Mouse (Mus musculus): ENCODE measurements at regions not wholly inside any gene's neighbourhood (a gene's known extent, or its start where the extent isn't known, plus 50 kb on each side); places are given as distances from the start of the nearest gene placed in this dataset.

DNA sequence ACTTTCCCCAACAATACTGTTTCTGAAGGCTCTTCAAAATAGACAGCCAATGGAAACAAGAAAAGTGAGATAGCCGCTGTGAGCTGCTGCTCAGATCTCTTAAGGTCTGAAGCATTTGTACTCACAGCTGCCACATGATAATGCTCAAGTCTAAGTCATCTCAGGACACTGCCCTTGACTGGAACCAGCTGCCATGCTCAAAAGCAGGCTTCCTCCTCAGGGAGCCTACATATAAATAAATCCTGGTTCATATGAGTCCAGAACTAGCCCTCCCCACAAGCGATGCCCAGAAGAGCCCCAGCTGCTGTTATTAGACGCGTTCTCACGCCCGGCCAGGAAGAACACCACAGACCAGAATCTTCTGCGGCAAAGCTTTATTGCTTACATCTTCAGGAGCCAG is 304.9 kb upstream of the Negr1 start:
- DNase-seq = peak; percentile 13

DNA sequence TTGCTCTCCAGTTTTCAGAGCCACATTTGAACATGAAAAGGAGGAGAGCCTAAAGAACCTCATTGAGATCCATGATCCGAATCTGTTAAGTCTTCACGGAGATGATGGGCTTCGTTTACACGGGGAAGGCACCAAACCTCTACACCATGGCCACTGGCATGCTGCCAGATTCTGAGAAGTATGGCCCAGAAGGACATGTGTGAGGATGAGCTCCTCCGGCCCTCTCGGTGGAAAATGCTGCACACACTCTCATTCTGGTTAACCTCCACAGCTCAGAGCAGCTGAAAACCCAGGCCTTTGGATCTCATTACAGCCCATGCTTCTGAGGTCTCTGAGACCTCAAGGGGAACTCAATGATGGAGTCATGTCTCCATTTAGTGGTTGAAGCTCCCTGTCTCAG is 296.9 kb upstream of the Negr1 start:
- DNase-seq = no peak

DNA sequence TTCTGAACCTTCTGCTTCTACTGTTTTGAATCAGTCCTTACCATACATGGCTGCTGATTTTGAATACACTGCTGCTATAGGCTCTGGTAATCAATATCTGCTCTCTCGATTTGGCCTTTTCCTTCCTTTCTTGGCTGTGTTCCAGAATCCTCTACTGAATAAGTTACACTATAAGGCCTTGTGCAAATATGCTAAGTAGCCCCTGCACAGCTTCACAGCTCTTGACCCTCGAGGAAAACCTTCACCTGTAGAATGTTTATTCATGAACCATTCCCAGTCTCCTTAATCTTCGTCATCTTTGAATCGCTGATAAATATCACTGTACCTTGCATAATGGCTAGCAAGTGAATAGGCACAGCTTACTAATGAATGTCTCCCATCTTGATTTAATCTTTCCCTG is 293.9 kb upstream of the Negr1 start:
- DNase-seq = no peak

DNA sequence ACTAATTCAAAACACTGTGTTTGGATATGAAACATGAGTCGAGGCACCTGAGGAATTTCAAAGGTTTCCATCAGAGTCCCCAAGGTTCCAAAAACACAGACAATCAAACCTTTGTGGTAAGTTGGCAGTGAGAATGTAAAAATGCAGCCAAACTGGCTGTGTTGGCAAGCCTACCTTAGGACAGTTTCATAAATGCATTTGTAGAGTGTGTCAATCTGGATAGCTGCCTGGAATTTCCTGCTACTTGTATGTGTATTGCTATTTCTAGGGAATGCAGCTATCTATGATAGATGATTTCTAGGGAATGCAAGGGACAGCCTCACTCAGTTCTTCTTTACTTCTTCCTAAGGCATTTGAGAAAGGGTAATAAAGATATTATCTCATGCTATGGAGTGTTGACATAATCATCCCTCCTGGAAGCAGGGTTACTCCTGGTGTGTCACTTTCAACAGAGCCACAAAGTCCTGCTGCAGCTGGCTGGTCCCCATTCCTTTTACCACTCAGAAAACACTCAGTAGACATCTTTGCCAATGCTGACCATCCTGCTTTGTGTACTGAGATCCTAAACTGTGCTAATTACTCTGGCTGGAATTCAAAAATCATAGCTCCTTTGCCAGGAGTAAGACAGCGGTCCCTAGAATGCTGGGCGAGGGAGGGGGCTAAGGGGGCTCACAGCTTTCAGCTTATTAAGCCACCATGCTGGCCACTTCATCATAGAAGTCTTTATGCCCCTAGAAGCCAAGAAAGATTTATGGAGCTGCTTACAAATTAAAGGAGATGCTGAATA is 261.4 kb upstream of the Negr1 start:
- DNase-seq = no peak

DNA sequence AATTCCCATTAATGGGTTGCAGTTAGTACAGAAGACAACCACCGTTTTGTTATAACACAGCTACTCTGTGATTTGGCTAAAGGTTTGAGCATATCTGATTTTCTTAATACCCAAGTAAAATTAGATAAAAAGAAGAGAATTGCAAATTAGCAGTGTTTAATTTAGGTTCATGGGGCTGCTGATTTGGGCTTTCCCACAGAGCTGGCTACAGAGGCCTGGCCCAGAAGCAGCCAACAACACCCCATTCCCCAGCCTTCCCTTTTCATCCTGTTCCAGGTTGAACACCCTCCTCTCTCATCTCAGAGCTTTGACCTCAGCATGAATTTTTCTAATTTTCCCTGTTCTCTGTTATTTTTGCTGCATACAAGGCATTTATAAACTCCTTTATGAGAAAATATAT is 260.3 kb upstream of the Negr1 start:
- no peak for DNase-seq

DNA sequence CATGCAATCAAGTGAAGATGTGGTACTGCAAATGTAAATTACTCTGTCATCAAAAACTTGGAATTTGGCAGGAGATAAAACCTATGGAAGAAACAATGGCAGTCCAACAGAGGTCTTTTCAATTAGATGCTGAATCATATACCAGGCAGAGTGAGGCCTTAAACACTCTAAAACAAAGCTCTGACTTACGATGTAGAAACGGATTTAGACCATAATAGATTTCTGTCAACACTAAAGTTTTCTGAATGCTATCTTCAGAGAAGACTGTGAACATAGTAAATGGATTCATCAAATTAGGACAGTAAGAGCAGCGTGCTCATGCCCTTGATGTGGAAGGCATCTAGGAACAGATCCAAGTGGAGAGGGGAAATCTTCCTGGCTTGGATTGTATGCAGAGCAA is 259.8 kb upstream of the Negr1 start:
- no peak for DNase-seq

DNA sequence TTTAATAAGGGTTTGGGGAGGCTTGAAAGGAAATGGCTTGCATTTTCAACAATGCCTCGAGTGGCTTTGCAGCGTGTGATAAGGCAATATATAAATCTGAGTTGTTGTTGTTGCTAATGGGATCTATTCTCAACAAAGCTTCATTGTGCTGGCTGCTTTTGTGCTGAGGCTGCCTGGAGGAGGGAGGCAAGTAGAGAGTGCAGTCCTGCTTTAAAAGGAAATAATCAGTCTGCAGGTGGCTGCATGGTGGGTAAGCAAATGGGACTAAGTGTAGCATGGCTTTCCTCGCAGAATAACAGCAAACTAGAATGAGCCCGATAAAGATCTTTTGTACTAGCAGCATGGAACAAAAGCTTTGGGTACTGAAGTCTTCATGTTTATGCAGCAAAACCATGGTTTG is 257.4 kb upstream of the Negr1 start:
- no peak for DNase-seq

DNA sequence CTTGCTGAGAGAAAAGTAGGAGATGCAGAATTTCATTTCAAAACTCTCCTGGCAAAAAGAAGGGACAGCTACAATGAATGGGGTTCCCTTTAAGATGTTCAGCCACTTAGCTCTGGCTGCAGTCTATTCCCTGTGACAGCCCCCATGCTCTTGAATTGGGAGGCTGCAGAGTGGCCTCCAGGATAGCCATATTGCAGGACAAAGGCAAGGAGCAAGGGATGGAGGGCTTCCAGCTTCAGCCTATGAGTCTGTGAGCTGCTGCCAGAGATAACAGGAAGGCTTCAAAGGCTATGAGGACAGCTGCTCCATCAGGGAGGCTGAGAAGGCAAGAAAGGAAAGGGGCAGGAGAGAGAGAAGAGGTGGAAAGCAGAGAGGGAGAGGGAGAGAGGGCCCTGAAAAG is 256.5 kb upstream of the Negr1 start:
- DNase-seq = no peak

DNA sequence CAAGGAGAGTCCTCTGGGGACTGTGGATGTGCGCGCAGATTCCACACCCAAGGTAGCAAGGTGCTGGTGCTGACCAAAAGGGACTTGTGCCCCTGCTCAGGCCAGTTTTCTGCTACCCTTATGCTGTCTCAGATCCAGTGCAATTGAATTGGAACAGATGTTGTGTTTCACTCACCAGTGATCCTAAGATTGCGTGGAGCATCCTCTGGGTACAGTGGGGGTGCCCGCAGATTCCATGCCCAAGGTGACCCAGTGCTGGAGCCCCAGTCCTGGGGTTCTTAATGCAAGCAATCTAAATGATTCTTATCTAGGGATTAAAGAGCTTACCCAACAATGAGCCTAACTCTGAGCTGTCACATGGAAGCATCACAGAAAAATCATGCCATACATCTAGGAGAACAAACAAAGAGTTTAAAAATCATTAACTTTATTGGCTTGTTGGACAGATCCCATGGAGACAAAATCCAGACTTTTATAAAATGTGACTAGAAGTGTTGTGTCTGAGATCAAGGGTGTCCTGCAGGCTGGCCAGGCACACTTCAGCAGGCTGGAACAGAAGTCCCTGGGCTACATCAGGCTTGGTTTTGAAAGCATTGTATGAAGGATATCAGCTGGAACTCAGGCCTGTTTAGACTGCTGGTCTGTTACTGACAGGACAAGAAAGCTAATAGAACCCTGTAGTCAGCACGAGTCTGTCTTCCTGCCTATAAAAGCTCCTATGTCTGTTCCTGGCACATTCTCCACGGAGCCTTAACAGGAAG is 226.4 kb upstream of the Negr1 start:
- no peak for DNase-seq

DNA sequence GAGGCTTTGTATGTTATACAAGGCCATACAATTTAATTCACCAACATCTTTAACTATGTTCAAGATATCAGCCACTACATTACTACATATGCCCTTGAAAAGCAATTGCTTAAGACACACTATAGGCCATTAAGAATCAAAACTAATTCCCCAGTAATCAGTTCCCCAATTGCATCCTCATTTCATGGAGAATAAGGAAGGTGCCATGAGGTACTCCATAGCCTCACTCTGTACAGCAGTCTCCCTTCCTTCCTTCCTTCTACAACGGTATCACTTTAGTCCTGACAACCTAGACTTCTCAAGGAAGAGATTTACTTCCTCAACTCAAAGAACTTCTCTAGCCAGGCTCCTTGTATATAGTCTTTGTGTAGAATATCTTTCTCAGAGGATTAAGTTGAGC is 220.1 kb upstream of the Negr1 start:
- no peak for DNase-seq

DNA sequence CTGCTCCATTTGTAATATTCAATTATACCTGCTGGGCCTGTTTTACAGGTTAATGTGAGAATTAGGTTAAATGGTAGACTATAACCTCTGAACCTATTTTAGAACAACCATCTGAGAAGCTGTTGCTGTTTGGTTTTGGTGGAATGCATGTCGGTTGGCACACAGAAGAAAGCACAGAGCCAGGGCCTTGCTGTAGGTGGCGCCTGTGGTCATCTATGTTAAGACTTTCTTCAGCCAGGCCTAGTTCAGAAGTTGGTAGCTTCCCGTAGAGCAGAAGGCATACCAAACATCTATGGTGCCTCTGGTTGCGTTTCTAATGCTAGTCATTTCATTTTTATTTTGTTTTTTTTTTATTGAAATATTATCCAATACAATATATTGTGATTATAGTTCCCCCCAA is 209.9 kb upstream of the Negr1 start:
- no peak for DNase-seq

DNA sequence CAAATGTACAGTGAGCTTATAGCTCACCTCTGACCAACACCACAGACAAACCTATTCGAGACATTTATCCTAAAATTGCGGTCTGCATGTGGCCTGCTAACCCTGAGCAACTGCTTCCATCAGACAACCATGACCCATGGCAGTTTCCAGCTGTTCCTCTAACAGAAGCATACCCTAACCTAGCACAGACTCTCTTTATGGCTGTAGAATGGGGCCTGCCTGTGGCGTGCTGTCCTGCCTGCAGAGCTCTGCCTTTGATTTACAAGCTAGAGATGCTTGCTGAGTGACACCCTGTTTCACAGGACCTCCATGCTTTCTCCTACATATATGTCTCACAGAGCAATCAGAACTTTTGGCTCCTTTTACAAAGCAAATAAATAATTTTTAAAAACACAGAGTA is 208.2 kb upstream of the Negr1 start:
- DNase-seq = no peak

DNA sequence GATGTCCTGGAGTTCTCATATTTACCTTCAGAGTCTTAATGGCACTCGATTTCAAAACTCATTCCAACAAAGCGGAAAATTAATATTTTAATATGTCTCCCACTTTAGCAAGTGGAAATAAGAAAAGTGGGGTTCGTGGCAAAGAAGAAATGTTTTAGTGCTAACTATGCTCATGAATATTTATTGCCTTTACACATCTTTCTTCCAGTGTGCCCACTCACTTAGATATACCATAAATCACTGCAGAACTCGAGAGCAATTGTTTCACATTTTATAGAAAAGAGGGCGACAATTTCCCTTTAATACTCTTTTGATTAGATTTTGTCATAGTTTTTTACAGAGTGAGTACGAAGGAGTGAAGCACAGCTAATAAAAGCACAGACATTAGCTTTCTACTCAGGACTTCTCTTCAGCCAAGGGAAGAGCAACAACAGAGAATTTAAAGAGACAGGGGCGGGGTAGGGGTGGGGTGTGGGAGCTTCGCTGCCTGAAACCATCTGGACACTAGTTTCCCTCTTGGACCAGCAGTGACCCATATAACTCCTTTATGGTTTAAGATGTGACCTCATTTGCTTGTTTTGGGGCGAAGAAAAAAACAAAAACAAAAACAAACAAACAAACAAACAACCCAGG is 207.6 kb upstream of the Negr1 start:
- no peak for DNase-seq

DNA sequence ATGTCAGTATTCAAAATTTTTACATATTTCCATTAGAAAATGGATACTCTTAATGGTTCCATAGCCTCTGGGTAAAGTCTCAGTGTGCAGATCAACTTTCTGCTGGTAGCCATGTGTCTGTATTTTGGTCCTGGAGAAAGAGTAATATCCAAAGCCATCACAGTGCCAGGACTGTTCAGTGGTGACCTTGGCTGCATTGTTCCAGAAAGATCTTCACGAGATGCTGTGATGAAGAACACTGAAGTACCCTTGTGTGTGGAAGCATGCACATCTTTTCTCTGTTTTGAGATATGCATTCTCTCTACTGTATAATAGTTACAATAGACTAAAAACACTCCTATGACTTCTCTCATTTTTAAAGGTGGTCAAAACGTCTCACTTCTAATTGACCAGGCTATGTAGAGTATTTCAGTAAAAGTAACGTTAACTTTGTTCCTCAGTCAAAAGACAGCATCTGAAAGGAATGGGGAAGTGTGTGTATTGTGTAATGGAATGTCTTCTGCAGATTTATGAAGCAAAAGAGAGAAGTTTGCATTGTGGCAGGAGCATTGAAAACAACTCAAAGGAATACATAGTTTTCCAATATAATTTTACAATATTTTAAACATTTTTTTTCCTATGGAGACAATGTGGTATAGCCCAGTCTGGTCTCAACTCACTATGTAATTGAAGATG is 192.8 kb upstream of the Negr1 start:
- DNase-seq = no peak

DNA sequence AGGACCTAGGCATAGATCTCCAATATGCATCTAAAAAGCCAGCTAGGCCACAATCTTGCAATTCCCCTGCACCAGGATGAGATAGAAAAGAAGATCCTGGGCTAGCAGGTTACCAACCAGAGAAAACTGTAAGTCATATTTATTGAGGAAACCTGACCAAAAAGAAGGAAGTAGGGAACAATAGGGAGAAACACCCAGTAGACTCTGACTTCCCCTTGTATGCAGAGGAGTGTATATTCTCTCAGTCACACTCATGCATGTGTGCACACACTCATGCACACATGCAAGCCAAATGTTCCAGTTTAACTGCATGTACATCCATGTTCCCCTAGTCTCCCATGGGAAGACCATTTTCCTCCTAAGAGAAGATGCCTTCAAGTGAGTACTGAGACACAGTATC is 184.9 kb upstream of the Negr1 start:
- no peak for DNase-seq

DNA sequence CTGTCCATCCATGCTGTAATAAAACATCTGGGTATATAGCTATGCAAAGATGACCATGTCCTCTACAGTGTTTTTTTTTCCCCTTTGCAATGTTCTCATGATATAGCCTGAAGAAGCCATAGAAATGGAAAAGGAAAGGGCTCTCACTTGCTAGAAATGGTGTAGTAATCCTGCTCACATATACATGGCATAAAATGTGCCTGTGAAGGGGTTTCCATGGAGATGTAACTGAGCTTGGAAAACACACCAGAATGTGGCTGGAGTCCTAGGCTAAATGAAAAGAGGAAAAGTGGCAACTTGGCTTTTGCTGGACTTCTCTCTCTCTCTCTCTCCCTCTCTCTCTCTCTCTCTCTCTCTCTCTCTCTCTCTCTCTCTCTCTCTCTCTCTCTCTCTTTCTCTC is 178.7 kb upstream of the Negr1 start:
- DNase-seq = no peak

DNA sequence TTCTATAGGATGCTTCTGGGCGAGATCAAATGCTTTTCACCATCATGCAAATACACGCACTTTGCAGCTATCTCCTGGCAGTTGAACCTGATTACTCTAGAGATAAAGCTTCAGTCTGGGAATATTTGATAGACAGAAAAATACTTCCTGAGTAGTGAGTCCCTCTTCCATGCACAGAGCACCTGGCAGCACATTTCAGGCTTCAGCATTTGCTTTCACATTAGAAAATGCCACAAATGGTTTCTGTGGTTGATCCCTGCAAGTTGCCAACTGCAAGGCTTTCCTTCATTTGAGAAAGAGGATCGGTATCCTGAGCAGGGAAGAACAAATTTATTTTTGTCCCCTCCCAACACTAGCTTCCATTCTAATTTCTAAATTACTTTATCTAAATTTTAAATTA is 155.5 kb upstream of the Negr1 start:
- DNase-seq = no peak

DNA sequence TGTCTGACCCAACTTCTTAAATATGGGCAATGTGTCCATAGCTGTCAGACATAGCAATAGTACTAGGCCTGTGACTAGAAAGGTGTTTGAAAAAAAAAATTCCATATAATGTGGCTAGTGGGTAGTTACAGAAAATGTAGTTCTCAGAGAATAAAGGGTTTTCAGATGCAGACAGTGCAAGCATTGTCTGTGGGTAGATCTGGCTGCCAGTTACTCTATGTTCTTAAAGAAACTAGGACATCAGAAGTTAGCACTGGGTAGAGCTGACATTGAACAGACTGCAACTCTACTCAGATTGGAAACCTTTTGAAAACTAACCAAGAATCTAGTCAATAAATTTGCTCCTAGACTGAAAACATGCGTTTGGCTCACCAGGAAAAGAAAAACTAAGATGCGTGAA is 154.5 kb upstream of the Negr1 start:
- no peak for DNase-seq

DNA sequence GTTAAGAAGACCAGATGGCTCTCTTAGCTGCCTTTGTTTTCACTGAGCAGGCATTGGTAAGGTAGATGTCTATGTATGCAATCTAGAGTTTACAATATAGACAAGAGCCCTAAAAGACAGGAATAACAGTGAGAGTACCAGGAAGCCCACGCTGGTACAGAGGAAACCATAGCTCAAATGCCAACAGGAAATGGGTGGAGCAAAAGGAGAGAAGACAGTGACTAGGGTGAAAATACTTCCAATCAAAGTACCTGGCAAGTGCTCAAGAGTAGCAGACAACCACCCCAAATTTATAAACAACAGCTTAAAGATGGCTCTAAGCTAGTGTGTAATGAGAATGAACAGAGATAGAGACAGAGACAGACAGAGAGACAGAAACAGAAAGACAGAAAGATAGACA is 151.5 kb upstream of the Negr1 start:
- DNase-seq = no peak

DNA sequence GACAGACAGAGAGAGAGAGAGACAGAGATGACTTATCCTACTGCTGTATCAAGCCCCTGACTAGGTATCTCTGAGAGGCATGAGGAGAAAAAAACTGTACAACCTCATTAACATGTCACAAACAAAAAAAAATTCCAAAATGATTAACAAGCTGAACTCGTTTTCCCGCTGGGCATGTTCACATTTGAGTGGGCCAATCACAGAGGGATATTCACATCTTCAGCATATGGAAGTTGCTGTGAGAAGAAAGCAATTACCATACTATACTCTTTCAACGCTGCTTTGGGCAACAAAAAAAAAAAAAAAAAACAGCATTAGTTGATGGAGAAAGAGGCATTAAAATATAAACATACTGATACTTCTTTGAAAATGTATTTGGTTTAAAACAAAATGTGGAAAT is 148.8 kb upstream of the Negr1 start:
- no peak for DNase-seq

DNA sequence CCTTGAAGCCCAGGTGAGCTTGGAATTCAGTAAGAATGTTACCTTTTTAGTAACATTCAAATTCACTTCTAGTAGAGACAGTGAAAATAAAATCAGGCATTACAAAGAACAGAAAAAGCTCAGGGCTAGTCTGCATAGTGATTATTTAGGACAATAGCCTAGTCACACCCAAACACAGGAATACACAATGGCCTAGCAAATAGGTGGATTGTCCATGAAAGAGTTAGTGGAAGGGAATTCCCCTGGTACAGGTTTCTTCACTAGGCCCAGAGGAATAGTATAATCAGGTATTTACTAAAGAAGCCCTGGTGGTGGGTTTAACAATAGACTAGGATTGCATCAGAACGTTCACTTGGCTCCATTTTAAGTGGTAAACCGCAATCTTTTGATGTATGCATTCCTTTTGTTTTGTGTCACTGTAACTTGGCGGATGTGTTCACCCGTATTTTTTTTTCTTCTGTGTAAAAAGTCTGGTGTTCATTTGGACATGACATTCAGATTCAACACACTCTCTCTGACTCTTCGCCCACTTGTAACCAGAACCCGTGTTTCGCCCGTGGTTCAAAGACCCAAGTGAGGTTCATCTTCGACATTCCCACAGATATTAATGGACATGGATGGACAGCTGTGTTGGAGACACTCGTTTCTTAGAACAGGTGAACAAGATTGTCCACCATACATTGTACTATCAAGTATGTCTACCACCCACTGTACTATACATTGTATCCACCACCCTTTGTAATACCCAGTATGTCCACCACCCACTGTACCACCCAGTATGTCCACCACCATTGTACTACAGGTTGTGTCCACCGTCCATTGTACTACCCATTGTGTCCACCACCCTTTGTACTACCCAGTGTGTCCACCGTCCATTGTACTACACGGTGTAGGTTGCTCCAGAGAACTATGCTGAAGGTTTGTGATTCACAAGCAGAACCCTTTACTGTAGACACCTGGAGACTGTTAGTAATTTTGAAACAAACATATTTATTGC is 146.9 kb upstream of the Negr1 start:
- DNase-seq = no peak

DNA sequence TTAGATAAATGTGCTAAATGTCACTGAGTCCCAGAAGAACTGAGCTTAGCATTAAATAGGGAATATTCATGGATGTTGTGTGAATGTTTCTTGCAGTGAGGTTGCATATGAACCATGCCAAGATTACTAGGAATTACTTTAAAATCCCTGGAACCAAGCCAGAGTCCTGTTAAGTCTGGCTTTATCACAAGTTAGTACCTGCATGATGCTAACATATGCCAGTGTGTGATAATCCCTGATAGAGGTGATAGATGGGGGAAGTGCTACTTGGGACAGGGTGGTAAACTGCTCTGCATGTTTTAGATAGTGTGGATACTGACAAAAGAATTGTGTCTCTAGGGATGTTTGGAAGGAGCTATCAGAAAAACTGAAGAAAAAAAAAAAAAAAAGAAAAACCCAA is 143.5 kb upstream of the Negr1 start:
- DNase-seq = no peak
